Mouse (Mus musculus): ENCODE measurements around the gene Adgb. TPM values are rescaled to one million over a fixed set of nuclear protein-coding genes. Genes with fewer than 3 reads are reported as not detected.

Gene Adgb
- polyA plus RNA-seq, 1 experiment from 2014 or later, result 0.05 TPM

DNA sequence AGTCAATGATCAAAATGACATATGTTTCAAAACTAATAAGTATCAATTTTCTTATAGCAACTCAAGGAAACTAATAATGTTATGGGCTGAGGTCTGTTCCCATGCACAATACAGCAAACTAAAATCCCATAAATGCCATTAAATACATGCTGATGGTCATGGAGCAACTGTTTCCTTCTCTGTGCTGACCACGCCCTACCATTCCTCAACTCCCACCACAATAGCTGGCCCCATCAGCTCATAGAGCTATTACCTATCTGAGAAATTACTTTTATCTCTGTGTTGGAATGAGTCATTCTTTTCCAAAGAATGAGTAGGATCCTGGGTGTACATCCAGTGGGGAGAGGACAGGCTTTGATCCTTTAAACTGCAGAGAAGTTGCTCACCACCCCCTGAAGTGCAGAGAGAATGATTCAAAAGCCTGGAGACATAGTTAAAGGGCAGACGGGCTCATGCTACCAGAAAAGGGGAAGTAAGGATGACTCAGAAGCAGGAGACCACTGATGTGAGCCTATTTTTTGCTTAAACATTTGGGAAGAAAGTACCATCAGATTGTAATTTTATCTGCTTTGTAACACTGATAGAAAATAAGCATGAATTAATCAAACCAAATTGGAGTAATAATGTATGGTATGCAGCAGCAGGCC lies 184.8 kb downstream of the Adgb start:
- Histone ChIP-seq H3K36me3 (no peaks in the 10 kb centered on the region), H3K4me3 (no peak overlapping the region), H3K9me3 (replicated peaks) (no peaks in the 10 kb centered on the region), H3K4me1 (no peaks in the 10 kb centered on the region), H3K27me3 (ENCODE audit: low read depth, poor library complexity, severe bottlenecking) (no peaks in the 10 kb centered on the region), H3K27ac (no peak overlapping the region)
- WGBS, result 77% methylated on average over 2 of the region's 2 CpGs
- DNase-seq (ENCODE audit: low spot score), result no peak

Other genes with a start within 250 kb of the Adgb start
- gene Rab32, start 85.9 kb upstream of the Adgb start, polyA plus RNA-seq (2016; fragmentation: Nextera tagmentation; extraction: Ambion mirVana), result 10.2 and 21.0 TPM in 2 replicates
- gene Gm10944, start 209.0 kb upstream of the Adgb start, polyA plus RNA-seq (2016; fragmentation: Nextera tagmentation; extraction: Ambion mirVana), result not detected in 2 replicates